Mouse (Mus musculus) lung, postnatal 4 days (tissue): ENCODE measurements at regions not wholly inside any gene's neighbourhood (a gene's known extent, or its start where the extent isn't known, plus 50 kb on each side); places are given as distances from the start of the nearest gene placed in this dataset.
"Not testable (repeated sequence)": the region's sequence is repeated elsewhere in the genome, so short reads cannot be mapped to it uniquely, and the experiment has no call there.

ENCODE experiments used
- DNase-seq, 2 experiments: peaks; one replicate each; pipeline ENCODE4 v3.0.0; 2021

DNA sequence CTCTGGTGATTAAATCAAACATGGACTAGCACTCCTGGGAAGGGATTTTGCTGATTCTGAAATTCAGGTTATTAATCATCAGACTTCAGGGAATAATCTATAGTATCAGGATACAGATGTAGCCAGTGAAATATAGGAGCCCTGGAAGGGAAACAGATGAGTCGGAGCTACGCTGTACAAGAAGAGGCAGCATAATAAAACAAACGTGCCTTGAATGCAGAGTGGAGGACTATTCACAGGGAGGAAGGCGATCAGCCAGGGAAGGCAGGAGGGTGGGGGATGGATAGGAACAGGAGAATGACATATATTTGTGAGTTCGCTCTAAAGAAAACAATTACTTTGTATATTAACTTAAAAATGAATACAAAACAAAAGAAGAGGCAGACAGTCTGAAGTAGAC lies 286.6 kb upstream of the Got2 start:
- no peak for DNase-seq

GRCm38 (mm10) chr8:96164933-96165332 lies 276.6 kb upstream of the Got2 start:
- DNase-seq, result no peak

DNA sequence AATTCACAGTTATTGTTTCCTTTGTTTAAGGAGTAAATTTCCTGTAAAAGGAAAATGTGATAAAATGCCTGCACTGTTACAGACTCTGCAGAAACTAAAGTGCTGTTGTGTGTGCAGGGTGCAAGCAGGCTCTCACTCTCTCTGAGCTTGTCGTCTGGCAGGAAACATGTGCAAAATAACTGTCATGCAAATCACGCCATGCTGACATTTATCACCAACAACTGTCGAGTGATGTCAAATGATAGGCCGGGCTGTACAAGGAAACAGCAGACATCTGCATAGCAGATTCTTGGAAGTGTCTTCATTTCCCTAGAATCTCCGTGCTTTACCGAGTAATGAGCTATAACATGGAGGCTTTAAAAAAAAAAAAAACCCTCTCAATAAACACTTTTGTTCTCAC lies 271.6 kb upstream of the Got2 start:
- no peak for DNase-seq

GRCm38 (mm10) chr8:96152496-96153250 lies 264.3 kb upstream of the Got2 start:
- peak; percentile 22 to 34 for DNase-seq

GRCm38 (mm10) chr8:96152056-96152455 lies 263.7 kb upstream of the Got2 start:
- no peak for DNase-seq

- no peak for DNase-seq
These were observed 262.7 kb upstream of the Got2 start for GRCm38 (mm10) chr8:96151065-96151472.

DNA sequence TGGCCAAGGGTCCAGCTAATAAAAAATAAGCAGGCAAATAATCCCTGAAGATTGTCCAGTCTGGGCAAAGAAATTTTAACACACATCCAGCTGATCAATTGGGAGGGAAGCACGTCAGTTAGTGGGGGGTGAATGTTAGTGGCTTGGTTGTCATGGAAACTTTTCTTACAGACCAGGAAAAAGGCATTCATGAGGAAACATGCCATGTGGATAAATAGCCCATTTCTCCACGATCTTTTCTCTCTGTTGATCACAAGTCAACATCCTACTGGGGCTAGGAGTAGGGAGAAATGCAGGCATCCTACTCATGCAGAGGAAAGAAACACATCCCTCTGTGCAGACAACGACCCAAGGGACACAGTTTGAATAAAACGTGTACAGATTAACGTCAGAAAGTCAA lies 243.8 kb upstream of the Got2 start:
- DNase-seq, result no peak

DNA sequence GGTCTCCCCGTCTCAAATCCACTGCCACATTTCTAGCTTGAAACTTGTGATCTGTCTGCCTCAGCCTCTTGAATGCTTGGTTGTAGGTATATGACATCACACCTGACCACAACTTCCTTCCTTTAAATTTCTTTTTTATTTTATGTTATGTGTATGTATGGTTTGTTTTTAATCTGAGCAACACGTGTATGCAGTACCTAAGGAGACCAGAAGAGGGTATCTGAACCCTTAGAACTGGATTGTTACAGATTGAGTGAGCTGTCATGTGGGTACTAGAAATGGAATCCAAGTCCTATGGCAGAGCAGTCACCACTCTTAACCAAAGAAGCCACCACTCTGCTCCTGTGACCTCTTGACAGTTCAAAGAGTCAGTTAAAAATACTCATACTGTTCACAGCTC lies 240.0 kb upstream of the Got2 start:
- no peak for DNase-seq

GRCm38 (mm10) chr8:96100817-96101216 lies 212.5 kb upstream of the Got2 start:
- DNase-seq, result no peak

DNA sequence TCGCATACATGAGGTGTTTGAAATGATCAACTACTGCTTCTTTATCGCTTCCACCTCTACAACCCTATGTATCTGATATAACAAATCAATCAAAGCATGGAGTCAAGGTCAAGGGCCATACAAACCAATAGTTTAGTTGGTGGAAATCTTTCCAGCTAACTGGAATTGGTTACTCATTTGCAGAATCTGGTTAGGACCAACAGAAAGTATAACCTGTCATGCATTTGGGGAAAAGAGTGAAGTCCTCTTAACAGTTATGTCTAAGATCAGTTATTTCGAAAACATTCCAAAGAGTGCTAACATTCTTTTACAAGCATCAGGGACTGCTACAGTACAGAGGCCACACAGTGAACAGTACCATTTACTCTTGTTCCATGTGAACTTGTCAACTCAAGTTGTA lies 204.6 kb upstream of the Got2 start:
- no peak for DNase-seq

- no peak for DNase-seq
These were observed 201.9 kb upstream of the Got2 start for GRCm38 (mm10) chr8:96090231-96090630.

- no peak for DNase-seq
These were observed 180.0 kb upstream of the Got2 start for GRCm38 (mm10) chr8:96068306-96068705.

DNA sequence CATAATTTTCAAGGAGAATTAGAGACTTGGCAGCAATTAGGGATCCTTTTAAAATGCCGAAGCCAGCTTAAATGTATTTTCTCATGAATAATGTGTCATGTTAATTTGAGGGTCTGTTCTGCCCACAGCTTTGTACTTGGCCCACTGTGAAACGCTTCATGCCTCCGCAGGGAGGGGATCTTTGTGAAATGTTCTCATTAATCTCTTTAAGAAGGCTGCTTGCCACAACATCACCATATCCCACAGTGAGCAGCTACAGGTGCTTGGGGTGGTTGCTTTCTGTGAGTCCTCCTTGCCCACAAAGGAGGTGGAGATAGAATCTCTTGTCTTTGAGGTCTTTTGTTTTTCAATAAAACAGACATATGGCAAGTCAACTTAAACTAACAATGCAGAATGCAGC lies 159.3 kb upstream of the Got2 start:
- no peak for DNase-seq

GRCm38 (mm10) chr8:96042335-96042734 lies 154.0 kb upstream of the Got2 start:
- DNase-seq, result no peak

GRCm38 (mm10) chr8:96040216-96040615 lies 151.9 kb upstream of the Got2 start:
- no peak for DNase-seq

DNA sequence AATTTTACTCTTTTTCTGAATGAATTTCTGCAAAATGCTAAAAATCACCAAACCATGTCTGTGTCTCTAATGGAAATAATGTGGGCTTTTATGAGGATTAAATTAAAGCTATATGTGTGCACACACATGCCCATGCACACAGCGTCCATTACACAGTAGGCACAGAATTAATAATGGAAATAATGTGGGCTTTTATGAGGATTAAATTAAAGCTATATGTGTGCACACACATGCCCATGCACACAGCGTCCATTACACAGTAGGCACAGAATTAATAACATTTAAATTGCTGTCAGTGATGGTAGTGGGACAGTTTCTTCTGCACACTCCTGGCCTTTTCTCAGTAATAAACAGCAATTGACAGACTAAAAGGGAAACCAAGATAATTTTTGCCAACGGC lies 130.4 kb upstream of the Got2 start:
- not testable (repeated sequence) for DNase-seq

DNA sequence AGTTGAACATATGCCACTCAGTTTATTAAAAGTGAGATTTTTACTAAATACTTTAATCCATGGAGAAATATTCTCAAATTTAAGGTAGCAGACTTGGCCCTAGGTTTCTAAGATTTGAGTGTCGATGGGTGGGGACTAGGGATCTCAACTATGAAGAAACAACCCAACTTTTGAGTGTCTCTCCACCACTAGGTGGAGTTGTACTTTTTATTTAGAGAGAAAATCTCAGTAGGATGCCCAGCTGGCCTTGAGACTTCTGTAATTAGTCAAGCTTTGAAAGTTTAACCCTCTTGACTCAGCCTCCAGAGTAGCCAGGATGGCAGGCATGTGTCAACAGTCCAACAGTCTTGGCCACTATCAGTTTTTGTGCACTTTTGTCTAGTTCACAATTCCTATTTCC lies 123.7 kb upstream of the Got2 start:
- no peak for DNase-seq

- no peak for DNase-seq
These were observed 103.6 kb upstream of the Got2 start for GRCm38 (mm10) chr8:95991826-95992463.

GRCm38 (mm10) chr8:95988616-95989380 lies 100.5 kb upstream of the Got2 start:
- DNase-seq, result no peak

DNA sequence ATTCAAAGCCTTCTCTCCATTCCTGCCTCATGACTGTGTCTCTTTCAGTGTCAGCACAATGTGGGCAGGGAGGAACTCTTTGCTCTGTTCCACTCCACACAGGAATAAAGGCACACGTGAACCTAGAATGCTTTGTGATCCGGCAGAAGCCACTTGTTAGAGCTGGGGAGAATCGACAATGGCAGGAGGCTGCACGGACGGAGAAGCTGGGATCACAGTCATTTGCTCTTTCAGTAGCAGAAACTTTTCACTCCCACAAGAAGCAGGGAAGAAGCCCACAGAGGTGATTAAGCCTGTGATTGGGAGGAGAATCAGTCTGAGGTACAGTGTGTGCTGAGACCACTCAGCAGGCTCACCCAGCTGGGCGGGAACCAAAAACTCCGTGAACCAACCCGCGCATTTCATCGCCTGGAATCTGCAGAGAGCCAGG lies 98.7 kb upstream of the Got2 start:
- DNase-seq, result no peak

GRCm38 (mm10) chr8:95986410-95986809 lies 98.1 kb upstream of the Got2 start:
- no peak for DNase-seq

GRCm38 (mm10) chr8:95983690-95984089 lies 95.3 kb upstream of the Got2 start:
- DNase-seq, result no peak

DNA sequence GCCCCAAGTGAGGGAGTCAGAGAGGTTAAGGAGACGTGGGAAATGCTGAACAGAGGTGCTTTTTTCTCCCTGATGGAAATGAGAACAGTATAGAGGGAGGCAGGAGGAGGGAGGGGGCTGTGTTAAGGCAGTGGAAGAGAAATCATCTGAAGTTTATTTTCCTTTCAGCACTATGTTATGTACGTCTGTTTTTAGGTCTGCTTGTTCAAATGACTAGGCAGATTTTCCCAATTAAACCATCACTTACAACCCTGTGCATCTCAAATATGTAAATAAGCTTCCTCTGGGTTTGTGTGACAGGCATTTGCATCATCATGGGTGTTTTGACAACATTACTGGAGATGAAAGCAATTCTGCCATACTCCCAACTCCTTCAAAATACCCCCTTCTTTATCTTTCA lies 92.1 kb upstream of the Got2 start:
- DNase-seq, result no peak

DNA sequence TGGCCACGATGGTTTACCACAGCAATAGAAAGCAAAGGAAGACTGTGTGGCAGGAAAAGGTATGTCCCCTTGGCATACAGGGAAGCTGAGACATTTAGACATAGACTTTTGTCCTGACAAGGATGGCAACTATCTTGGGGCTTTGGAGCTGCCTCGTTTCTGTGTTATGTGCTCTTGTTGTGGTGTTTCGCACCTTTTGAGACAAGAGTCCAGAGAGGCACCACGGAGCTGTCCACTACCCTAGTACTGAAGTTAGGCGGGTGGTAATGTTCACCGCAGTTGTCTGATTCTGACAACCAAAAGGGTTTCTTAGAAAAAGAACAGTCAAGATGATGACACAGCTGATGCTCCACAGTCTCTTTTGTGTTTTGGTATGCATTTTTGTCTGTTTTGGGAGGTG lies 90.9 kb upstream of the Got2 start:
- peak in 1 of 2 experiments; percentile 8 for DNase-seq
